Mouse (Mus musculus) limb, embryonic 11.5 days (tissue): ENCODE measurements around the gene Garnl3. TPM values are rescaled to one million over a fixed set of nuclear protein-coding genes. Genes with fewer than 3 reads are reported as not detected.

Experiments
- ATAC-seq: fragments of 200-750 bp; cut with Nextera tagmentation; 2 replicates; pipeline ENCODE4 v1.8.0; 2017; ENCODE audit warnings: low read depth; ENCODE audit not compliant: insufficient number of reproducible peaks, low FRiP score, low TSS enrichment
- DNase-seq: peaks from one replicate; pipeline ENCODE4 v3.0.0-alpha.2; 2015; ENCODE audit warnings: low spot score
- H3K27ac ChIP-seq: fragments of 300-500 bp; sonication (generic); replicated peaks from 2 replicates; pipeline ENCODE4 v1.5.1; 2014; ENCODE audit warnings: low read depth, mild to moderate bottlenecking, low read length
- H3K27me3 ChIP-seq: fragments of 300-500 bp; sonication (generic); 2 replicates; pipeline ENCODE4 v1.6.1; 2014; ENCODE audit warnings: mild to moderate bottlenecking, low read length, mixed read lengths; ENCODE audit not compliant: control insufficient read depth, insufficient read depth
- H3K36me3 ChIP-seq: fragments of 300-500 bp; sonication (generic); 2 replicates; pipeline ENCODE4 v1.6.1; 2014; ENCODE audit warnings: mild to moderate bottlenecking, low read length, moderate library complexity, mixed read lengths; ENCODE audit not compliant: control insufficient read depth, insufficient read depth
- H3K4me1 ChIP-seq: fragments of 300-500 bp; sonication (generic); 2 replicates; pipeline ENCODE4 v1.6.1; 2014; ENCODE audit warnings: low read length, mixed read lengths; ENCODE audit not compliant: control insufficient read depth, insufficient read depth
- H3K4me2 ChIP-seq: fragments of 300-500 bp; sonication (generic); 2 replicates; pipeline ENCODE4 v1.6.1; 2014; ENCODE audit warnings: low read depth, mild to moderate bottlenecking, moderate library complexity; ENCODE audit not compliant: severe bottlenecking
- H3K4me3 ChIP-seq: fragments of 300-500 bp; sonication (generic); 2 replicates; pipeline ENCODE4 v1.5.1; 2014; ENCODE audit warnings: low read depth, low read length
- H3K9ac ChIP-seq: fragments of 300-500 bp; sonication (generic); 2 replicates; pipeline ENCODE4 v1.6.1; 2014; ENCODE audit warnings: mild to moderate bottlenecking, low read length
- H3K9me3 ChIP-seq: fragments of 300-500 bp; sonication (generic); 2 replicates; pipeline ENCODE4 v1.6.1; 2016; ENCODE audit warnings: low read length; ENCODE audit not compliant: control insufficient read depth
- WGBS: fragments of 180-500 bp; shearing (Covaris S2); extraction: QIAGEN DNeasy Blood & Tissue Kit; methylation state at CpG from one replicate; pipeline ENCODE4 v1.1.7; 2014; 5-methylcytosine and 5-hydroxymethylcytosine counted together
- polyA plus RNA-seq: library from polyadenylated mRNA; unstranded; fragments of >200 nt; fragmentation: Nextera tagmentation; extraction: Ambion mirVana; gene quantifications from 2 replicates; pipeline ENCODE4 v1.2.1, GENCODE M21; 2014

Garnl3 gene
- polyA plus RNA-seq, 1 experiment from 2014 or later: 10.4 TPM

DNA sequence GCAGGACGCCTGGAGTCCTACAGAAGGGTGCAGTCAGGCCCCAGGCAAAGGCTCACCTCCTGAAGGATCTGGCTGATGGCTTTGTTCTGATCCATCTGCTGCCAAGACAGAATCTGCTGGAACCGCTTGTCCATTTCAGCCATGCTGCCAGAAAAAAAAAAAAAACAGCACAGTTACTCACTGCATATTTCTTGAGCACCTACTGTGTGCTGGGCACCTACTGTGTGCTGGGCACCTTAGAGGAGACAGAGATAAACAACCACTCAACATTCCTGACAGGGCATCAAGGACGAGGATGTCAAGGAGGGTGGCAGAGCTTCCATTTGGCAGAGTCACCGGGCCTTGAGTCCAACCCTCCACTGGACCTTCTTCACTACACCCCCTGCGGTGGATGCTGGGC, 192.7 kb downstream of the Garnl3 start:
- WGBS: 86% methylated on average over 5 of the region's 5 CpGs
- ATAC-seq (no peak), DNase-seq (no peak)
- Histone ChIP-seq H3K27ac (no peak overlapping the region), H3K9ac (no peak overlapping the region), H3K27me3 (no peaks in the 10 kb centered on the region), H3K9me3 (no peaks in the 10 kb centered on the region), H3K4me2 (no peak overlapping the region), H3K36me3 (peaks cover 7% of the 10 kb centered on the region), H3K4me3 (no peak overlapping the region), H3K4me1 (no peaks in the 10 kb centered on the region)

Other genes with a start within 250 kb of the Garnl3 start
- gene Rpl12, start 170.1 kb downstream of the Garnl3 start, polyA plus RNA-seq: 191 and 198 TPM in 2 replicates
- 6.0 and 7.0 TPM in 2 replicates for gene Lrsam1, start 170.0 kb downstream of the Garnl3 start, polyA plus RNA-seq
- 10.9 and 14.2 TPM in 2 replicates for gene Slc2a8, start 149.6 kb downstream of the Garnl3 start, polyA plus RNA-seq
- gene Angptl2, start 84.4 kb upstream of the Garnl3 start, polyA plus RNA-seq: 48.8 and 49.2 TPM in 2 replicates
- gene Ralgps1, start 239.8 kb upstream of the Garnl3 start, polyA plus RNA-seq: 4.6 and 5.0 TPM in 2 replicates